Mouse (Mus musculus): ENCODE results near the gene Phc2.
"Not testable (repeated sequence)": the region's sequence is repeated elsewhere in the genome, so short reads cannot be mapped to it uniquely, and the experiment has no call there.

Phc2 gene

DNA sequence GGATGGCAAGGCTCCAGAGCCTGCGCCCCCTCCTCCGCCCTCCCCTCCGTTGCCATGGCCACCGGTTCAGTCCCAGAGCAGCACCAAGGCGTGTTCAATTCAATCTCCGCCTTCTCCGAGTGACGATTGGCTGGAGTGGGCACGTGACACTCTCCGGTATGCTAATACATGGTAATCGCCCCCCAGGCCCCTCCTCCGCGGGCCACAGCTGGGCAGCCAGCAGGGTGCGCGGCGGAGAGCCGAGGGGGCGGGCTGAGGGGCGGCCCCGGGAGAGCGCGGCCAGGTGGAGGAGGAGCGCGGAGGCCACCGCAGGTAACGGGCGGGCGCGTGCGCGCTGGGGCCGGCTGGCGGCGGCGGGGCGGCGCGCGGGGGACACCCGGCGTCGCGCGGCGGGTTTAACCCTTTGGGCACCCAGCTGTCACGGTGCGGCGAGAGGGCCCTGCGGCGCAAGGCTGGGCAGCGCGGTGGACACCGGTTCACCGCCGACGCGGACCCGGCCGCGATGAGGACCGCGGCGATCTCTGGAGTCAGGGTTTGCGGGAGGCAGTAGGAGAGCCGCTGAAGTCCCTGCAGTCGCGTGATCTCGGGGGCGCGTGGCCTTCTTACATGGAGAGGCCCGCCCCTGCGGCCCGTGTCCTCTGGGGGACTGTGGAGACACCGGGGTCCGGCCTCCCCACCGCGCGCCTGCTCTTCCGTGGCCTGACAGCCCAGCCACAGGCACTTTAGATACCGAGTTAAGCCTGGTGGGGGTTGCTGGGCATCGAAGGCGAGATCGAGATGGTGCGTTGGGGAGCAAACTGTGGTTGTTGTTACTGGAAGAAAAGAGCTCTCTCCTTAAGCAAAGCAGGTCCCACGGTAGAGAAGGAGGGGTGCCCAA lies at the start of gene Phc2:
Phc2 (plus strand) TSS at position 198 of the 877 bp plus-strand sequence.
- peak; percentile 97 to 98 for DNase-seq

DNA sequence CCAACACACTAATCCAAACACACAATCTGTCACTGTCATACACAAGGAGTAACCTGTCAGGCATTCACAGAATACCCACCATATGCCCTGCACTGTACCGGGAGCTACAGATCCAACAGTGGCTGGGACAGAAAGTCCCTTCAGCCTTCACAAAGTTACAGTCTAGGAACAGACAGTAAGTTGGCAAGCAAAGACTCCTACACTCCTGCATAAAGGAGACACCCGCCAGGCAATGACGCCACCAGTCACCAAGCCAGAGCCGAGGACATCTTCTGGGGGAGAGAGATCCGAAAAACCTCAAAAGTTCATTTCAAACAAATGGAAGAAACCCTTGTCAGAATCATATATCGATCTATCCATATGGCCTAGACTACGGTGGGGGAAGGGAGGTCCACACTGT lies 47.9 kb upstream of the Phc2 start:
- no peak for DNase-seq

DNA sequence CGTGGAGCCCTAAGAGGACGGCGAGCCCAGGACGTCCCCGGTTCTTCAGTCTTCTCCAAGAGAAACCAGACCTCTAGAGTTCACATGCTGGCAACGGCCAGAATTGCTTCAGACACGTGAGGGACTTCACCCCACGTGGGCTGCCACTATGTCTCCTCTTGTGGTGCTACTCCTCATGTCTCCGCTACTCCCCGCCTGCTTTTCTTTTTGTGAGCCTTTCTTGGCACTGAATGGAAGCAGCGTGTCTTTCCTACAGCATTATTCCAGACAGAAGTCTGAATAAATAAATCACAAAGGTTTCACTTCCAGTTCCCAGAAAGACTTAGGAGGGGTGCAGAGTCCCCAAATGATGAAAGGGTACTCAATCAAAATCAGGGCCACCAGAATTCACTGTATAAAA lies 46.8 kb upstream of the Phc2 start:
- DNase-seq: no peak

DNA sequence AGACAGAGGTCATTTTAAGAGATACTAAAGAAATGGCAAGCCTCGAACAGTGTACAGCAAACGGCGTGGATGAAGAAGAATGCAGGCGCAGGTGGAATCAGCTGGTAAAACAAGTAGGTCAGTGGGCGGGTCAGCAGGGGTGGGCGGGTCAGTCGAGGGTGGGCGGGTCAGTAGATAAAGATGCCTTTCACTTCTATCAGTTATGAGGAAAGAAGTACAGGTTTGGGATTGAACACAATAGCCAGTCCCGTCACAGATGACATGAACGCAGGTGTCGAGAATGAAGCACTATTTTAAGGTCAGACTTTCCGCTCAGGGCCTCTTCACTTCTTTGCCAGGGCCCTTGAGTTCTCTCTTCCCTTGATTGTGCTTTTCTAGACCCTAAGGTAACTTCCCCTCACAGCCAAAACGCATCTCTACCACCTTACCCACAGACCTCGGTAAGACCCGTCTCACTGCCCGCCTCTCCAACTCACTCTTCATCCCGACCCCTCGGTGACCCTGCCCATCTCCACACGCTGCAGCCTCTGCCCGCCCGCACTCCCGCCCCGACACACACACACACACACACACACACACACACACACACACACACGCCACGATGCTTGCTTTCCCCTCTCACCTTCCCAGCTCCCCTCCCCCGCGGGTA lies 45.1 kb upstream of the Phc2 start:
- DNase-seq: peak in 1 of 2 experiments; percentile 27

DNA sequence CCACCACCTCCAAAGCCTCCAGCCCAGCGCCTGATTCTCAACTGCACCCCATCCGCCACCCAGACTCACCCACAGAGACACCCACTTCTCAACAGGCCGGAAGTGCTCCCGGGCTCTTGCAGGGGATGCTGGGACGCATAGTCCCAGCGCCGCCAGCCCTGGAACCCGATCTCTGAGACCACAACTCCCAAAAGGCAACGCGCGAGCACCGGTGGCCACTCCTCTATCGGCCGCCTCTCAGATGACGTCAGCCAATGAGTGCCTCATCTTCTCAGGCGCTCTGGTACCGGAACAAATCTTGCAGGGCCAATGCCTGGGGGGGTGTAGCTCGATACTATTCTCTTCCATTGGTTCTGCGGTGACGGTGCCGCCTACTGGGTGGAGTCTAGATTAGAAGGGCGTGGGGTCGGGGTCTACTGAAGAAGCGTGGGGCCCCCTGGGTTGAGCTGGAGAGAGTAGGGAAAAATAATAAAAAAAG lies 44.5 kb upstream of the Phc2 start, which contains the start of gene Zscan20:
Zscan20 (minus strand) TSS at position 174 of the 478 bp plus-strand sequence.
- peak; percentile 95 to 97 for DNase-seq

DNA sequence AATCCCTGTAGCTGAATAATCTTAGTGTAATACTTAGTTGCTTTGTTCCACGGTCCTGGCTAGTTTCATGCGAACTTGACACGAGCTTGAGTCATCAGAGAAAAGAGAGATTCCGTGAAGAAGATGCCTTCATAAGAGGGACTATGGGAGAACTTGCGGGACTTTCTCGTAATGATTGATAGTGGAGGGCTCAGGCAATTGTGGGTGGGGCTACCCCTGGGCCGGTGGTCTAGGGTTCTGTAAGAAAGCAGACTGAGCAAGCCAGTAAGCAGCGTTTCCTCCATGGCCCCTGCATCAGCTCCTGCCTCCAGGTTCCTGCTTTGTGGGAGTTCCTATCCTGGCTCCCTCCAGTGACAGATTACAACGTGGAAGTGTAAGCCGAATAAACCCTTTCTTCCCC lies 43.8 kb upstream of the Phc2 start:
- no peak for DNase-seq

DNA sequence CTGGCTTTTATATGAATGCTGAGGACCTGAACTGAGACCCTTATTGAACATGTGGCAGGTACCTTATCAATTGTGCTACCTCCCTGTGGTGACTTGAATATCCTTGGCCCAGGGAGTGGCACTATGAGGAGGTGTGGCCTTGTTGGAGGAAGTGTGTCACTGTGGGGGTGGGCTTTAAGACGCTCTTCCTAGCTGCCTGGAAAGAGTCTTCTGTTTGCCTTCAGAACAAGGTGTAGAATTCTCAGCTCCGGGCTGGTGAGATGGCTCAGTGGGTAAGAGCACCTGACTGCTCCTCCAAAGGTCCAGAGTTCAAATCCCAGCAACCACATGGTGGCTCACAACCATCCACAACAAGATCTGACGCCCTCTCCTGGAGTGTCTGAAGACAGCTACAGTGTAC lies 42.8 kb upstream of the Phc2 start:
- not testable (repeated sequence) for DNase-seq

DNA sequence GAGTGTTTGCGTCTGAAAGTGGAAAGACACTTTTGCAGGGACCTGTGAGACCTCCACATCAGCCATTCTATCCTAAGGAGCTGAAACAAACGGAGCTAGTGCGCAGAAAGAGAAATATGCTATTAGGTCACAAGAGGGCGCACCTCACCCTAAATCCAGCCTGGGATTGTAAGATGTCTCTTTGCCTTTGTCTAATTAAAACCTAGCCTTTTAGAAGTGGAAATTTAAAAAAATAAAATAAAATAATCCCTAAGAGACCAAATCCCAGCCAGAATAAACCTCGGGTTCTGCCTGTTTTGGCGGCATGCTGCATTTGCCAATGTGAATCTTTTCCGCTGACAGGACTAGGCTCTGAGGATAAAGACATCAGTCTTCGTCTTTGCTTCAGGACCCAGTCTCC lies 41.2 kb upstream of the Phc2 start:
- peak; percentile 58 to 72 for DNase-seq

DNA sequence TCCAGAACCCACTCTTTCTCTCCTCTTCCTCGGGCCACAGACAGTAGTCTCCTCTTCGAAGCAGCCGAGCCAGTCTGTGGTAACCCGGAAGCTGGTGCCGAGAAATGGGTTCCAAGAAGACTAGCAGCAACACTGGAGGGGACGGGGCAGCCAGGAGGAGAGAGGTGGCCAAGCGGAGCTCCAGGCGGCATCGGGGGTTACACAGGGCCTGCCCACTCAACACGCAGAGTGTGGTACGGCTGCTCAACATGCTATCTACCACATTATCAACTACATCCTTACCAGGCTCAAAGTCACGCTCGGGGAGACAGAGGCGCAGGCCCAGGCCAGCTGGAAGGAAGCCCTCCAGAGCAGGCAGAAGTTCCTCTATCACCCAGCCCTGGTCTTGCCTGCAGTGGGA lies 38.7 kb upstream of the Phc2 start:
- DNase-seq: no peak

DNA sequence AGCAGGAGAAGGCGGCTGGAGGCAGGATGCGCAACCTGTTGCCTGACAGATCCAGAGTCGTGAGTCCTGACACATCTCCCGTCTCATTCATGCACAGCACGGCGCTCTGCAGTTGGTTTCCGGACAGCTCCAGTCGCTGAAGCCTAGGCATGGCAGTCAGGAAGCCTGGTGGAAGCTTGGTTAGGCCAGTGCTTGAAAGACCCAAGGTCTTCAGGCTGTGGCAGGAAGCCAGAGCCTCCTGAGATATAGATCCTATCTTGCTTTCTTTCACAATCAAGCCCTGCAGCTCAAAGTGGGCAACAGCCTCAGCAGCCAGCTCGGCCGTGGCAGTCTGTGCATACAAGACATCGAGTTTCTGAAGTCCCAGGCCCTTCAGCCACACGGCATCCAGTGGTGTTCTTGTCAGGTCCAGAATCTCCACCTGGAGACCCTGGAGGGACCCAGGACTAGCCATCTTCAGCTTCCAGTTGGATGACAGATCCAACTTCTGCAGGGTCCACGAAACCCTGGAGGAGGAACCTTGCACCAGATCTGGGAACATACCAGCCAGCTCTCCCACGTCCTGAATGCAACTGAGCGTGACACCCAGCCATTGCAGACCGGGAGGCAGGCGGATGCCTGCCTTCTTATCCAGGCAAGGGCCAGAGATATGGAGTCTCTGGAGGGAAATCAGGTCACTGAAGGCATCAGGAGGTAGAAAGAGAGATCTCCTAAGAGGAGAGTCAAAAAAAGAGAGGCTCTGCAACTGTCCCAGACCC lies 37.0 kb upstream of the Phc2 start:
- peak; percentile 54 to 69 for DNase-seq

DNA sequence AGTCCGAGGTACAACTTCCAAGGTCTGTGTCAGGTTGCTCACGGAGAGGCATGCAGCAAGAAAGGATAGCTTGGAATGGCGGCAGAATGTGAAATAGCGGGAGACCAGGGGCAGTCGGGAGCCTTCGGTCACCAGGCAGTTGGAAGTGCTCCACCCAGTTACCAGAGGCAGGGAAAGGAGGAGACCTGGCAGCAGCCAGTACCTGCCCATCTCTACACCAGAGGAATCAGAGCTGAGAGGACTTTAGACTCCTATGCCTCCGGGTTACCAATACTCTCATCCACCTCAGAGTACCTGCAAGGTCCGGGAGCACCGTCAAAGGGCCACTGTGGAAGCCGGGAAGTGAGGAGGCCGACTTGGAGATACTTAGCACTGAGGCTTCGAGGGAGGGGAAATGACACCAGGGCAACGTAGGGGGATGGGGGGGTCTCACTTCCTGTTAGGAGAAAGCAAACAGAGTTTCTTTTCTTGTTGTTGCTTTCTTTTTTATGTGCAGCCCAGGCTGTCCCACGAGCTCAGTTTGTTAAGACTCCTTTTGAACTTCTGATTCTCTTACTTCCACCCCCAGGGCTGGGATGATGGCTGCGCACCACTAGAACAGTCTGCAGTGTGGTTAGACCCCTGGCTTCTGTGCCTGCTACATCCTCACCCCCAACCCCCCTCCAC lies 36.1 kb upstream of the Phc2 start, which contains the start of gene Tlr12:
Tlr12 (minus strand) TSS at position 374 of the 666 bp plus-strand sequence.
- DNase-seq: peak; percentile 53 to 65

DNA sequence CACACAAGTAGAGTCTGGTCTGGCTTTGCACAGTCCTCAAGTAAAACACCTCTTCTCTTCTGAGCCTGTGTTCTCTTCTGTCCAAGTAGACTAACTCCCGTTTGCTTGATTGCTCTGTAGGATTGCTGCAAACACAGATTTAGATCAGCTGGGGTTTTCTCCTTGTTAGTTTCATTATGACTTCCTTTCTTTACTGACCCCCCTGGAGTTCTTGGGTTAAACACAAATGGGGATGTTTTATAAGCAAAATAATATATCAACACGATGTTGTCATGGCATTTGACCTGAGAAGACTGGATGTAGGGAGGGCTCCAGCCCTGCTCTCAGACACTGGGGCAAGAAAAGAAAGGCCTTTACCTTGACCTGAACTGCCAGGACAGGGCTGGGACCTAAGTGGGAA lies 35.5 kb upstream of the Phc2 start:
- DNase-seq: no peak

DNA sequence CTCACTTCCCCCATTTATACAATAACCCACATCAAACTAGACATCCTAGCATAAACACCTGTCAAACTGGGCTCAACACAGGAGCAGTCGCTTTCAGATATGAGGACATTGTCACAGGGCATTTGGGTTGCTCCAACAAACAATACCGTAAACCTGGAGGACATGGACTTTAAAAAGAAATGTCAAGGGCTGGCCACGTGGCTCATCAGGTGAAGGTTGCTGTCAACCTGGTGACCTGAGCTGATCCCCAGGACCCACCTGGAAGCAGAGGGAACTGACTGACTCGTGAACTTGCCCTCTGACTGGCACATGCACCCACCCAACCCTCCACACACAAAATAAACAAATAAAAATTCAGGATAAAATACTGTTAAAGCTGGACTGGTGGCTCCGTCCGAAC lies 33.9 kb upstream of the Phc2 start:
- DNase-seq: no peak

DNA sequence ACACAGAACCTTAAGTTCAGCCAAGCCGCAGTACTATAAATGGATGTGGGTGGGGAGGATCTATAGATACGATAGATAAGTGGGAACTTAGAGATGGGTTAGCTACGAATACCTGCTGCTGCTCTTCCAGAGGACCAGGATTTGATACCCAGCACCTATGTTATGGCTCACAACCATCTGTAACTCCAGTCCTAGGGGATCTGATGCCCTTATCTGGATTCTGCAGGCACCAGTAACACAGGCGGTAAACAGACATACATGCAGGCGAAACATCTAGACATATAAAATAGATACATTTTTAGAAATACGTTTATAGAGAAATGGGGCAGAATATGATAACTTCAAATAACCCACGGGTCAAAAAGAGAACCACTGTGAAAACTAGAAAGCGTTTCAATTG lies 33.4 kb upstream of the Phc2 start:
- no peak for DNase-seq

DNA sequence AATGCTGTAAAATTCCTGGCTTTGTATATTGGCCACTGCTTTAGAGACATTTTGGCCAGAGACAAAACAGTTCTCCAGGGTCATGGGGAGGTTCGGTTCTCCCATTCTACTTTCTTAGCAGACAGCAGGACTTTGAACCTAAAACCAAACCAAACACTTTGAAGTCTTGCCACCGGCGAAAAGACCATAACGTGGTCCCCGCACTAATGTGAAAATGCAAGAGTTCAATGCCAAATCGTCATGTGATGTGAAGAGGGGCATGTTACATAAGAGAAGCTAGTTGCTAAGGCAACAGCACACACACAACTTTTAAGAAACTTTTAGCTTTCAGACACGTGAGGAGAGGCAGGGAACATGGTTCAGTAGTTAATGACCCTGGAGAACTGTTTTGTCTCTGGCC lies 19.1 kb upstream of the Phc2 start:
- DNase-seq: no peak

DNA sequence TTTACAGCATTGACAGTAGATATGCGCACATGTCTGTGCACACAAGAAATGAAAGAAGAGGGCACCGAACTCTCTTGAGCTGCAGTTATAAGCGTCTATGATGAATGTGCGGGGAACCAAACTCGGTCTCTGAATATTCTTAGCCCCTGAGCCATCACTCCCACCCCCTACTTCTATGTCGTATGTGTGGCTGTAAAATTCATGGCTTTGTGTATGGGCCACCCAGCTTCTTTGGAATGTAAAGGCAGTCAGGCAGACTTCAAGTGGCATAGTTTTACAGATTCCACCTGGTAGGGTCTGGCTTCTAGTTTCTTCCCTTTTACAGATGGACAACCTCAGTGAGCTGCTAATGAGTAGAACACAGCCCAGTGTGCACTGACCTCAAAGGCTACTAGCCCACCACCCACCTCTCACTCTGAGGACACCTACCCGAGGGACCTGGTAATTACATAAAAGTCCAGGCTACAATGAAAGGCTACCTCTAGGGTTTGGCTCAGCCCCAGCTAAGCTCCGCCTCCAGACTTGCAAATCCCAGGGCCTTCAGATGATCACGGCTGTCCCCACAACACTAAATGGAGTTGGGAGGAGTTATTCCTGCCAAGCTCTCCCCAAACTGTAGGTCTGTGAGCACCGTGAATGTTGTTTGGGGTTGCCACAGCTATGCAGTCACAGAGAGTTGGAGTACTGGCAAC lies 18.5 kb upstream of the Phc2 start:
- peak; percentile 62 to 67 for DNase-seq

DNA sequence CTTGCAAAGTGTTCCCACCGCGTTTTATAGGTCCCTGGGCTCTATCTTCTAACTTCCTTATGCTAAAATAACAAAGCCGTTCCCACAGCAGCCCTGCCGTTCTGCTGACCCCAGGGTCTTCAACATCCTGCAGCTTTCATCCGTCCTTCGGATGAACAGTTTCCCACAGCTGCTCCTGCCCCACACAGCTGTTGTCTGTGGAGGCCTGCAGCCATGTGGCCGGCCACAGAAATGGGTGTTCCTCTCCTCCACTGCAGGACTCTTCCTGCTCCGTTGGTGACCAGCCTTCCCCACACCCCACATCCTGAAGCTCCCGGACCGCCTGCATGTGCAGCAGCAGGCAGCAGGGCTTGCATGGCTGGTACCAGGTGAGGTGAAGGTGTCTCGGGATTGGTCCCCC lies 17.3 kb upstream of the Phc2 start:
- peak; percentile 72 to 79 for DNase-seq

DNA sequence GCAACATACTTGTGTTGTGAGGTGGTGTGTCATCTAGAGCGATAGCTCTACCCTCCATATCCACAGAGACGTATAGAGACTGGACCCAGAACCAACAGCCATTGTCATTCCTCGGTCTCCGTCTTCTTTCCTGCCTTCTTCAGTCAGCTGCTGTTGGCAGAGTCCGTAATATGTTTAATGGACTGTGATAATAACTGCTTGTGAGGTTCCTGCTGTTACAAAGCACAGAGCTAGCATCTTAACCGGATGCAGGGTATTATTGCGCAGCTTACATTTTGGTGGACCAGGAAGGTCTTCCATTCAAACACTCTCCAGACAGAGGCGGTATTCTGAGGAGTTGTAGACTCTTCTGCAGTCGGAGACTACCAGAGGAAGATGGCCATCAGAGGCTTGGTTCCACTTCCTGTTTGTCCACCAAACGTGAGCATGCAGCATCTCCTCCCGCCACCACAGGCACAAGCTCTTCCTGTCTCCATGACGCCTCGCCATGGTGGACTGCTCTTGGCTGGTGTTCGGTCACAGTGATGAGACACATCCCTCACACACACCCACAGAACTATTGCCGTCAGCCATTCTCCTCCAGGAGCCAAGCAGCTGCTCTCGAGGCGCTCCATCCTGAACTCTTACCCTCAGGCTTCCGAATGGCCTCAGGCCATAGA lies 16.1 kb upstream of the Phc2 start:
- DNase-seq: peak in 1 of 2 experiments; percentile 38

DNA sequence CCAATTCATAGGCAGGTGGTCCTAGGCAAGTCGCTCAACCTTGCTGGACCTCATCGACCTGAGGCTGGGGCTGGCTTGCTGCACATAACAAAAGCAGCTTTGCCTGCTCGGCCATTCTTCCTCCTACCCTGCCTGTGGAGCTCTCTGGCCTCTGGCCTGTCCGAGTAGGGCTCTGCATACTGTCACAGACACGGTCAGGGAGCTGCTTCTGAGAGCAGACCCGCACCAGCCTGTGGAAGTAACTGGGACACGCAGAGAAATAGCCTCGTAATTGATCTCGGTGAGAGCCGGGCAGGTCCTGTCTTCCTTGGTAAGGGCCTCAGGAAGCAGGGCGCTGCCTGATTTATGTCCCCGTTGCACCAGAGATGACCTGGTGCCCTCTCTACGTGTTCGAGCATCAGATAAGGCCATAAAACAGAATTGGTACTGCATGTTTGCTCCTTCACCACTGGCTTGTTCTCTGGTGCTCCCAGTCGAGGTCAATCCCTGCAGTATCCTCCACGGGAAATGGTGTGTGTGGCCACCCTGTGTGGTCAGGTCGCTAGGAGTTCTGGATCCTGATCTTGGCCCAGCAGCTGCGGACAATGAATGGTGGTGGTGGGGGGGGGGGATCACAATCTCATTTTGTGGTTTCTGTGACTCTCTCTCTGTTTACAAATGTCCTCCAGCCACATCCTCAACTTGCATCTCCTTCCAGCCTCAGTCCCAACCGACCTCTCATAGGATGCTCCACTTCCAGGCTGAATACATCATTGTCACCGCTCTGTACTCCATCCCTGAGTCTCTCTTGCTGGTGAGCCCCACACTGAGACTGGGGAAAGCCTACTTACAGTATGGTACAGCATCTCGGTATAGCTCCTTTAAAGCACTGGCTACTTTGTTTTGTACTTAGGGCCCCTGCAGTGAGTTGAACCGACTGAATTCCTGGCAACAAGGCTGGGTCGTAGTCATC lies 12.5 kb upstream of the Phc2 start:
- DNase-seq: peak in 1 of 2 experiments; percentile 40

DNA sequence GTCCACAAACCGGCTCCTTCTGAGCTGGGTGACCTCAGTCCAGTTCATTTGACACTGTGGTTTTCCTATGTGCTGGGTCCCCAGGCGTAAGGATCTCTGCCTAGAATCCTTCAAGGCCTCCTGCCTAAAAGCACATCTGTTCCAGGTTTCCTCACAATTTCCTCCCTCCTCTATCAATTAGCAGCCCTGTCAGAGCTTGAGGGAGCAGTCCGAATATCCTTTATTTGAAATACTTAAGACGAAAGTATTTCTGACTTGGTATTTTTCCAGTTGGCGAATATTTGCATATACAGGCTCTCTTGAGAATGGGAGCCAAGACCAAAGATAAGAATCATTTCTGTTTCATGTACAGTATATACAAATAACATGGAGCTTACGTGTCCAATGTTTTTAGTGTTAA lies 8.6 kb upstream of the Phc2 start:
- DNase-seq: no peak
